Mouse (Mus musculus): Measurements from ENCODE around the gene Sox2. TPM values are rescaled to one million over a fixed set of nuclear protein-coding genes. Genes with fewer than 3 reads are reported as not detected.
A peak's percentile ranks its signal among the peaks of the same experiment; 100 is the strongest.

The Sox2 gene
- polyA plus RNA-seq, 1 experiment from 2014 or later = 0.89 TPM

DNA sequence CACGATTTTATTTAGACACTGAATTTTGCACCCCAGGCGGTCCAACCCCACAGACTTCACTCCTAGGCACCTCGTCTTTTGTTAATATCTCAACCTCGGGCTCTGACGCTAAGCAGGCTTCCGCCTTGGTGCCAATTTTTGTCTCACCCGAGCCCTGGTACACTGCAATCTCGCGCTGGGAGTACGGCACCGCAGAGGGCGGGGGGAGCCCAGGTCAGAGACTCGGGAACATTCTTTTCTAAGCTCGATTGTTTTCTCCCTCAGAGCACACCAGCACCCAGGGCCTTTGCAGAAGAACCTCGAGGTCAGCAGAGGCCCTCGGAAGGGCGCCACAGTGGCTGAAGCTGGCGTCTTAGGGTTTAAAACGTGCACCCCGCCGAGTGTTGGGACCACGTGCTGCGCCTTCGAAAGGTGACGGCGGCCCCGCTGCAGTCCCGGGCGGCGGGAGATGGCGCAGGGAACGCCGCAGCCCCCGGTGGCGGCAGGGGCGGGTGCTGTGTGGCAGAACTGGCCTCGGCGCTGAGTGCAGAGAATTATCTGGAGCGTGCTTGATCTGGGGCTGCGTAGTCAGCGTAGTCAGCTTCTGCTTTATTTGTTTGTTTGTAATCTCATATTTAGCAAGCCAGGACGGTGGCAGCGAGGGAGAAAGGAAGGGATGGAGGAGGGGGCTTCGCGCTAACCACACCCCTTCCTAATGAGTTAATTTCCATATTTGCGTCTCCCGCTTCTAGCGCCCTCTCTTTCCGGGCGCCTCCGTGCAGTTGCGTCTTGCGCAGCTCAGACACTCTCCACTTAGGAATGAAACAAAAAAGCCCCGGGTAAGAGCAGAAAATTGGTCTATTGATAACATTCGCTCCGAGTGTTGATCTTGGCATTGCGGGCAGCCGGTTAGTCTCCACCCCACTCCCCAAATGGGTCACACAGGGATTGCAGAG, 13.8 kb downstream of the Sox2 start:
- Histone ChIP-seq H3K36me3 (no peaks in the 10 kb centered on the region), H3K4me2 (replicated peaks) (peak overlapping the region; percentile 54), H3K4me3 (replicated peaks) (peak overlapping the region; percentile 29), H3K4me1 (replicated peaks) (peaks cover 16% of the 10 kb centered on the region), H3K27me3 (replicated peaks) (peaks cover 87% of the 10 kb centered on the region), H3K9me3 (no peaks in the 10 kb centered on the region), H3K9ac (no peak overlapping the region), H3K27ac (no peak overlapping the region)
- ATAC-seq = peak; percentile 58
- 1% methylated on average over 58 of the region's 58 CpGs for WGBS

DNA sequence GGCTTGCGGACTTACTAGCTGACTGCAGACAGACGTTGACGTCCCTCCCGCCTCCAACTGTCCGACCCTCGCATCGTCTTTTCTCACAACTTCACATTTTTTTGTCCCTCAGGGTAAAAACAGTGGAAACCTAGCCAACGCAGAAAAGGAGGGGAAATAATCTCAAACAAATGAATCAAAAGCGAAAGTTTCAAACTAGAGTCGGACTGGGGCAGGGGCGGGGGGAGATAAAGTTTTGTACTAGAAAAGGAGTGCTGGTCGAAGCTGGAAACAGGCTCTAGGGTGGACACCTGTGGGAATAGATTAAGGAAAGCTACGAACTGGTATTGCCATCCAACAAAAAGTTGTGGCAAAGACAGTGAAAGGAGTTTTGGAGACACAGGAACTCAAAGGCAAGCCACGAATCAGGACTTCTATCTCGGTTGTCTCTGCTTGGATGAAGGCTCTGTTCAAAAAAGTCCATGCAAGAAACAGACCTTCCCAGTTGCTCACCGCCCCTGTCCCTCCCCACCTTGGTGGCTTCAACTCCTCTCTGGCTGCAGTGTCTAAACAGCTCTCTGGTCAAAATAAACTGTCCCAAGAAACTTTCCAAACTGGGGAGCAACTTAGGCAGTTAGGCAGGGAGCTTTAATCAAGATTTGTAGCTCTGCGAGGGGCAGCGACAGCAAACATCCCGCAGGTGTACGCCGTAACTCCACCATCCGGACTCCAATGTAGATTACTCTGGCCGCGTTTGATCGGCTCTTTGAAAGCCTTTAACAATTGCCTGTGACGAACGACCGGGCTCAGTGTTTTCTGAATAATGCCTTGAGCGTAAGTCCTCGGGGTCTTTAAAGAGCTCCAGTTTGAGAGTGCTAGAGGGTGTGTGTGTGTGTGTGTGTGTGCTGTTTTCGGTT, 14.7 kb downstream of the Sox2 start:
- WGBS = under 1% methylated on average over 31 of the region's 31 CpGs
- ATAC-seq = no peak
- no peak overlapping the region for H3K9ac ChIP-seq
- H3K4me1 ChIP-seq (replicated peaks) = peaks cover 16% of the 10 kb centered on the region
- H3K9me3 ChIP-seq = no peaks in the 10 kb centered on the region
- peak overlapping the region; percentile 54 for H3K4me2 ChIP-seq (replicated peaks)
- H3K27me3 ChIP-seq (replicated peaks) = peaks cover 90% of the 10 kb centered on the region
- peak overlapping the region; percentile 29 for H3K4me3 ChIP-seq (replicated peaks)
- no peak overlapping the region for H3K27ac ChIP-seq
- no peaks in the 10 kb centered on the region for H3K36me3 ChIP-seq

DNA sequence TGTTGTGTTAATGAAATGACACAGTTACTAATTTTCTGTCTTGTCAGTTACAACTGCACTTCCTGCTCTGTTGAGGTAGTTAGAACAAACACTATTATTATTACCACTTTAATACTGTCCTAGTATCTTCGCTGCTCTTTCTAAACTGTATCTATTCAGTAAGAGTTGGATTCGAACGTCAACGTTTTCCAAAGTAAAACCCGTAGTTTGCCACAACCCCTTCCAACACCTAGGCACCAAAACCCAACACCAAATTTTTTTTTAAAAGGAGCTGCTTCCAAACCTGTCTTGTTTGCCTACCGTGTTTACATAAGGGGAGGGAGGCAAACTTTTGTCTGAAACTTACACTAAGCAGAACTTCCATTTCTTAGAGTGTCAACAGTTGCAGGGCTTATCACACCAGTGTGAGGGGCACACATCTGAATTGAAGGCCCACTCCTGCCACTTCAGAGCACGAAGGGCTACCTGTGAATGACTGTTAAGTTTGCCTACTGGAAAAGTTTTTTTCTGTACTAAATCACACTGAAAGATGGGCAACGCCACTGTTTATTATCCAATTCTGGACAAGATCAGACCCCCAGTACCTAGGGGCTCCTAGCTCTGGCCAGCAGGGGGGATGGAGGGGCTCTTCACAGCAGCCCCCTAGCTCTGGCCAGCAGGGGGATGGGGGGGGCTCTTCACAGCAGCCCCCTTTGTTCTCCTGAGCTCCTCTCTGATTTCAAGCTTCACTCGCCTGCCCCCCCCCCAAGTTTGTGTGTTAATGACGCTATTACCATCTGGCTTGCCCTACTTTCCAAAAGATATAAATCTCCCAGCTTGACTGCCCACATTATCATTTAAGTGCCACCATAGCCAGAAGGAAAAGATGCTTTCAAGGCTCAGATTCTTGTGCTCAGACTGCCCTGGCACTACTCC, 15.8 kb downstream of the Sox2 start:
- H3K4me1 ChIP-seq (replicated peaks) = peaks cover 16% of the 10 kb centered on the region
- no peak overlapping the region for H3K4me2 ChIP-seq (replicated peaks)
- no peaks in the 10 kb centered on the region for H3K9me3 ChIP-seq
- H3K36me3 ChIP-seq = no peaks in the 10 kb centered on the region
- H3K4me3 ChIP-seq (replicated peaks) = no peak overlapping the region
- peaks cover 87% of the 10 kb centered on the region for H3K27me3 ChIP-seq (replicated peaks)
- ATAC-seq = no peak
- no peak overlapping the region for H3K27ac ChIP-seq
- no peak overlapping the region for H3K9ac ChIP-seq
- WGBS = 6% methylated on average over 10 of the region's 10 CpGs

DNA sequence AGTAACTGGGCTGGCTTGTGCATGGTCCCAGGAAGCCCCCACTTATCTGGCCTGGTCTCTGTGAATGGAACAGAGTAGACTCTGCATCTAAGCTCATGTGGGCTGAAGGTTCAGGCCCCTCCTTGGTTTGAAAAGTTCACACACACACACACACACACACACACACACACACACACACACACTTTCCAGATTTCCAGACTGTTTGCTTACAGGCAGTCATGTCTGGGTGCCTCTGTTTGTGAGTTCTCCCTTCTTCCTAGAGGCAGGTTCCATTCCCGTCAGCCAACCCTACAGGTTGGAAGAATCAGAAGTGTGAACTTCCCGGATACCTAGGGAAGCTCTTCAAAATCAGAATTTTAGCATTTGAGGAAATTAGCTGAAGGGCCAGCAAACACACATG, 17.0 kb downstream of the Sox2 start:
- Histone ChIP-seq H3K9me3 (no peaks in the 10 kb centered on the region), H3K4me2 (replicated peaks) (no peak overlapping the region), H3K36me3 (no peaks in the 10 kb centered on the region), H3K4me3 (replicated peaks) (no peak overlapping the region), H3K27ac (no peak overlapping the region), H3K27me3 (replicated peaks) (peaks cover 77% of the 10 kb centered on the region), H3K4me1 (replicated peaks) (peaks cover 16% of the 10 kb centered on the region), H3K9ac (no peak overlapping the region)
- no peak for ATAC-seq
- WGBS = 57% methylated on average over 2 of the region's 2 CpGs

DNA sequence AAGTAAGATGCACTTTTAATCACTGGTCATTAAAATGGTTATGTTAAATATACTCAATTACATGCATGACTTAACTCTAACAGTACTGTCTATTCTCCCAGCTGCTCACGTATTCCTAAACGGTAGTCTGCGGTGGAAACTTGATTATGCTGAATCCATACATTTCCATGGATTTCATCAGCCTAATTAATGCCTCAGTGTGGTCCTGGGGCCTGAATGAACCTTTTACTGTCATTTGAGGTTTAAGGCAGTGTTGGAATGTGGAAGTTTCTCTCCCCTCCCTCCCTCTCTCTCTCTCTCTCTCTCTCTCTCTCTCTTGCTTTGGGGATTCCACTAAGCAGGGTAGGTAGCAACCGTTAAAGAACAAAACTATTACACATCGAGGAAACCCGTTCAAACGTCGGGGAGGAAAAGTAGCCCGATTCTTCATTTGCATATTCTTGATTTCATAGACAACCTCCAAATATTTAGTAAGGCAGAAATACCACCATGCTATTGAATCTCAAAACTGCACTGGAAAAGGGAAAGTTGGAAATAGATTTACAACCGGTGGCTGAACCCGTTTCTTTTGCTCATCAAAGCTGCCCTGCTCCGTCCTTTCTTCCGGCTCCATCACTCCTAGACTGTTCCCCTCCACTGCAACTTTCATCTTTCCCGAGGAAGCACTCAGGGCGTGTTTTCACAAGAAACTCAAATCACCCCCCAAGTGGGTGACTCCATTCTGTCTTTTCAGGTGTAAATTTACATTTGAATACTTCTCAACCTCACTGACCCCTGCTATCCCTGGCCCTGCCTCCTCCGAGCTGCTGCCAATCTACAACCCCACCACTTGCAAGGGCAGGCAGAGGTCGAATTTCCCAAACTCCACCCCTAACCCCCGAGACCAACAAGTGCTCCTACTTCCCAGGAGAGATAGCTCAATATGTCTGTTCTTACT, 17.9 kb downstream of the Sox2 start:
- peaks cover 79% of the 10 kb centered on the region for H3K27me3 ChIP-seq (replicated peaks)
- WGBS = 11% methylated on average over 18 of the region's 18 CpGs
- ATAC-seq = no peak
- H3K4me1 ChIP-seq (replicated peaks) = peaks cover 16% of the 10 kb centered on the region
- no peak overlapping the region for H3K4me2 ChIP-seq (replicated peaks)
- H3K9me3 ChIP-seq = no peaks in the 10 kb centered on the region
- H3K9ac ChIP-seq = no peak overlapping the region
- no peaks in the 10 kb centered on the region for H3K36me3 ChIP-seq
- no peak overlapping the region for H3K4me3 ChIP-seq (replicated peaks)
- no peak overlapping the region for H3K27ac ChIP-seq

DNA sequence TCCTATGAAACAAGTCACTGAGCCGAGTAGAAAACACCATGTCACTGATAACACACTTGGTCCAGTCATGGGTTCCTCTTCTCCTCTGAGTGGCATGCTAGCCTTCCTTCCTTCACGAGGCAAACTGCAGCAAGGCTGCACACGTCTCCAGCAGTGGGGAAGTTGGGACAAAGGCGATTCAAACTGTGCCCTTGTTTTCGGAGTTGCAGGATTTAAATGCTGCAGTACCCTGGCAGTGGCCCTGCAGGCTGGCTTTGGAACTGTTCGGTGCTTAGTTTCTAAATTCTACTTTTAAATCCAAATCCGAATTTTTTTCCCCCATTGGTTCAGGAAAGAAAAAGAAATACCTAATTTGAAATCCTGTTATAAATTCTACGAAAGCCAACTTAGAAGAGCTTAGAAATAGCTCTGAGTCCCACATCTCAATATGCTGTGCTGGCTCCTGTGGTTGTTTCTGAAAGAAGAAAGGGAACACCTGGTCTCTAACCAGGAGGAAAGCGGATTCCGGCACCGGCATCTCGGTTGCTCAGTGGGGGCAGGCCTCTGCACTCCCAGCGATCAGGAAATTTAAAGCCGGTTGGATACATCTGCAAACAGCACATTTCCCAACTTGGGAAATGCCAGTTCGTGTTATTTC, 20.9 kb downstream of the Sox2 start:
- Histone ChIP-seq H3K27ac (no peak overlapping the region), H3K36me3 (no peaks in the 10 kb centered on the region), H3K9me3 (no peaks in the 10 kb centered on the region), H3K4me1 (replicated peaks) (no peaks in the 10 kb centered on the region), H3K27me3 (replicated peaks) (peaks cover 60% of the 10 kb centered on the region), H3K4me2 (replicated peaks) (no peak overlapping the region), H3K4me3 (replicated peaks) (no peak overlapping the region), H3K9ac (no peak overlapping the region)
- WGBS = 17% methylated on average over 15 of the region's 15 CpGs
- no peak for ATAC-seq

DNA sequence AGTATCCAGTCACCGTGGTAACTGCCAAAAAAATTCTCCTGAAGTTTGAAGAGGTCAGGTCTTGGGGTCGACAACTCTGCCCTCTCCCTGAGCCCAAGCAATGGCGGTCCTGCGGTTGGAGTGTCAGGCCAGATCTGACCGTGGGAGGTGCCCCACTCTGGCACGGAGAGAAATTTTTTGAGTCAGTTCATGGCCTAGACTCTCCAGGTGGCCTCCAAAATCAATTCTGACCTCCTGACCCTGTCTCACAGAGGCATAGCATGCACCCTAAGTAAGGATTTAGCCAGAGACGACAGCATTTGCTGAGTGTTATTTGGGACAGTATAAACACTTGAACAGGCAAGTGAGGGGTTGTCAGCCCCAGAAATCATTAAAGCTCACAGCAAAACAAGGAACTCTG, 28.6 kb downstream of the Sox2 start:
- WGBS = 21% methylated on average over 7 of the region's 7 CpGs
- Histone ChIP-seq H3K27ac (no peak overlapping the region), H3K4me2 (replicated peaks) (no peak overlapping the region), H3K27me3 (replicated peaks) (peaks cover 3% of the 10 kb centered on the region; the same call in 1 of the 2 replicates), H3K9ac (no peak overlapping the region), H3K9me3 (no peaks in the 10 kb centered on the region), H3K4me1 (replicated peaks) (no peaks in the 10 kb centered on the region), H3K36me3 (no peaks in the 10 kb centered on the region), H3K4me3 (replicated peaks) (no peak overlapping the region)
- no peak for ATAC-seq

DNA sequence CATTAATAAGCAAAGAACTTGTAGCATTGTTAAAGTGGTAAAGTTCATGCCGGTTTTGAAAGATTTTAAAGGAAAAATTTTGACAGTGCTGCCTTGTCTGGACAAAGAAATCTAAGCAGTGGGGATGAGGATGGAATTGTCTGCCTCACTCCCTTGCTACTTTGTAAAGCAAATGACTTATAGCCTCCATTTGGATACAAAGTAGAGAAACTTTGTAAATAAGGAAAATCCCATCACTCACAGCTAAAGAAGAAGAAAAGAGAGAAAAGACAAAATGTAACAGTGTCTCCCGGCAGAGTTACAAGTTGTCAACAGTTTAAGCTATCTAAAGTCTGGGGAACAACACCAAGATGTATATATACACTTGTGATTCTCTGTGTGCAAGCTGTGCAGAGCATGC, 29.2 kb downstream of the Sox2 start:
- Histone ChIP-seq H3K9ac (no peak overlapping the region), H3K36me3 (no peaks in the 10 kb centered on the region), H3K27ac (no peak overlapping the region), H3K4me2 (replicated peaks) (no peak overlapping the region), H3K9me3 (no peaks in the 10 kb centered on the region), H3K4me3 (replicated peaks) (no peak overlapping the region), H3K27me3 (replicated peaks) (no peaks in the 10 kb centered on the region), H3K4me1 (replicated peaks) (no peaks in the 10 kb centered on the region)
- 34% methylated on average over 2 of the region's 2 CpGs for WGBS
- no peak for ATAC-seq

DNA sequence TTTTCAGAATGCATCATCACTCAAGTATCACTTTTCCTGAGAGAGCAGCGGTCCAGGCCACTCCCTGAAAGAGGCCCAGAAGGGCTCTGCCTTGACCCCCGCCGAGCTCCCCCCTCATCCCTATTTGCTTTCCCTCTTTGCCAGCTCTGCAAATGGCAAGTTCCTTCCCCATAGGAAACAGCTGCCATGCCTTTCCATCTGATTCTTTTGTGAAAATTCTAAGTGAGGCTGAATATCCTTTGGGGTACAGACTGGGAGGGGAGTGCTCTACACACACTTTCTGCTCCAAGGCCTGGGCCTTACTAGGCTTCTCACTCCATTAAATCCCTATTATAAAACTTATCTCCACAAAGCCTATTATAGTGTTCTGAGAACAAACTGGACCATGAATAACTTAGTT, 29.7 kb downstream of the Sox2 start:
- Histone ChIP-seq H3K27me3 (replicated peaks) (no peaks in the 10 kb centered on the region), H3K36me3 (no peaks in the 10 kb centered on the region), H3K4me3 (replicated peaks) (no peak overlapping the region), H3K9me3 (no peaks in the 10 kb centered on the region), H3K4me1 (replicated peaks) (no peaks in the 10 kb centered on the region), H3K27ac (no peak overlapping the region), H3K9ac (no peak overlapping the region), H3K4me2 (replicated peaks) (no peak overlapping the region)
- no peak for ATAC-seq
- WGBS = 45% methylated on average over 3 of the region's 3 CpGs

DNA sequence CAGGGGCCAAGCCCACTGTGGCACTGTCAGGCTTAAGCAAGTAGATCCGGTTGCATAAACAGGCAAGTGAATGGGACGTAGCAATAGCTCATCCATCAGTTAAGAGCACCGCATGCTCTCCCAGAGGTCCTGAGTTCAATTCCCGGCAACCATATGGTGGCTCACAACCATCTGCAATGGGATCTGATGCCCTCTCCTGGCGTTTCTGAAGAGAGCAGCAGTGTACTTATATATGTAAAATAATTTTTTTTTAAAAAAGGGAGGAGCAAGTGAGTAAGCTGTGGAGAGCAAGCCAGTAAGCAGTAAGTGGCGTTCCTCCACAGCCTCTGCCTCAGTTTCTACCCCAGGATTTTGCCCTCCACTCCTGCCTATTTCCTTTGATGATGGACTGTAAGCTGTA, 37.9 kb downstream of the Sox2 start:
- no peak overlapping the region for H3K27ac ChIP-seq
- no peak overlapping the region for H3K4me2 ChIP-seq (replicated peaks)
- H3K36me3 ChIP-seq = no peaks in the 10 kb centered on the region
- ATAC-seq = no peak
- H3K27me3 ChIP-seq (replicated peaks) = no peaks in the 10 kb centered on the region
- 81% methylated on average over 6 of the region's 6 CpGs for WGBS
- H3K9ac ChIP-seq = no peak overlapping the region
- H3K9me3 ChIP-seq = no peaks in the 10 kb centered on the region
- H3K4me1 ChIP-seq (replicated peaks) = peaks cover 5% of the 10 kb centered on the region; the same call in 1 of the 2 replicates
- no peak overlapping the region for H3K4me3 ChIP-seq (replicated peaks)
